Mouse (Mus musculus): ENCODE data around the gene Dctd.

The Dctd gene

DNA sequence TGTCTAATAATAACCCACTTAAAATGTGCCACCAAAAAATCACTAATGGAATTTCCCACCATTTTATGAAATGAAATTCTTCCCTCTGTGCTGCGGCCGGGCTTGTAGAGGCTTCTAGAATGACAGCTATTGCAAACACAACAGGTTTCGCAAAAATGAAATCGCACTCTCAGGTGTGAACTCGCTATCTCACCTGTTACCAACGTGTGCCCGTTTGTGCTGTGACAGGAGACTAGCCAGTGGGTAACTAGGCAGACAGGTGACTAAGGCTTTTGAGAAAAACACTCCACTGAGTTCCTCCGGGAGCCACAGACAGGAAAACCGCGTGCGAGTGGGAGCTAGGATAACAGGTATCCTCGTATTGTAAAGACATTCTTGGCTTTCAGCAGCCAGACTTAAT lies at the start of gene Dctd:
TSS of gene Dctd (plus strand) at position 301 of the 400 bp plus-strand sequence.
- DNase-seq (ENCODE audit: low spot score): no peak

- no peak for DNase-seq (ENCODE audit: low spot score)
Observed at GRCm38 (mm10) chr8:48053611-48054010, 45.3 kb upstream of the Dctd start.

GRCm38 (mm10) chr8:48063526-48064072 lies 35.3 kb upstream of the Dctd start:
- DNase-seq (ENCODE audit: low spot score): no peak

GRCm38 (mm10) chr8:48074149-48074548 lies 24.7 kb upstream of the Dctd start:
- DNase-seq (ENCODE audit: low spot score): no peak

DNA sequence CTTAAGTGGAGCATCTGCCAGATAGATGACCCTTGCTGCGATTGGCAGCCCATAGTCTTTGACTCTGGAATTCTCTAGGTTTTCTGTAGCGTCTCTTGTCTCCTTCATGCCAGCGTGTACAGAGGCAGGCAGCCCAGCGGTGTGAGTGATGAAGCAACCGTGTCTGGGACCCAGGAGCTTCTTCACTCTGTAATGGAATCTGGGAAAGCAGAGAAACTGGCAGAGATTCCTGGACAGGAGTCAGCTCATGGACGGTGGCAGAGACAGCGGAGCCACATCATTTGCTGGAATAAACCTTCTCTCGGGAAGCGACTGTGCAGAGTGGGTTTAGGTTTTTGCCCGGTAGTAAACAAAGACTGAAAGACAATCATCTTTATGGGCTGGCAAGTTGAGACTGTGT lies 16.5 kb upstream of the Dctd start:
- DNase-seq (ENCODE audit: low spot score): no peak

DNA sequence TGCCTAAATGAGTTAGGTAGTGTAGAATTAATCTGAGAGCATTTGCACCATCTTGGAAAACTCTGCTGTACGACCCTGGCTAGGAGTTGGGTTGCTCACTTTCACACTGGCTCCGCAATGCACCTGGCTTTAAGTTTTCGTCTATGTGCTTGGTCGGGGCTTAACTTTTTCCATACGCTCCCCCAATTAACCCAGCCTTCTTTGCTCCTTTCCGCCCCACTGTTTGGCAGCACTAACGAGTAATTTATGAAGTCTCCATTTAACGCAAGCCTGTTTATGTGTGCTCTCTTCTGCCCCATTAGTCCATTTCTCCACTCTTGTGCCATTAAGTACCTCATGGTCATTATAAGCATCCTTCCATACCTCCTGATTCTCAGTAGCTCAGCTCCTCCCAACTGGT lies 8.2 kb upstream of the Dctd start:
- DNase-seq (ENCODE audit: low spot score): no peak

DNA sequence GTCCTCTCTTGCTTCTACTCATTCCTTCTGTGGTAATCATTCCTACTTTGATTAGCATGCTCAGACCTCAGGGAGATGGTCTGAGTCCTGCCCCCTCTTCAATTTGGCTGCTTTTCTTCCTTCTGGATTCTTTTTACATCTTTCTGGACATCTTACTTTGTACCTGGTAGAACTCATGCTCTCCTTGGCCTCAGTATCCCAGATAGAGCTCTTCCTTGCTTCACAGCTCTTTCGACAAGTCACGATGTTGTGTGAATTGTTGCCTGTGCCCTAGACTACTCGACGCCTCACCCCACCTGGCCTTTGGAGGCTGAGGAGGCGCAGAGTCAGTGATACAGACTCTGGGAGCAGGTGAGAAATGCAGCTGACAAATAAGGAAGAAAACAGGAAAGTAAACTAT lies 3.5 kb upstream of the Dctd start:
- DNase-seq (ENCODE audit: low spot score): no peak

DNA sequence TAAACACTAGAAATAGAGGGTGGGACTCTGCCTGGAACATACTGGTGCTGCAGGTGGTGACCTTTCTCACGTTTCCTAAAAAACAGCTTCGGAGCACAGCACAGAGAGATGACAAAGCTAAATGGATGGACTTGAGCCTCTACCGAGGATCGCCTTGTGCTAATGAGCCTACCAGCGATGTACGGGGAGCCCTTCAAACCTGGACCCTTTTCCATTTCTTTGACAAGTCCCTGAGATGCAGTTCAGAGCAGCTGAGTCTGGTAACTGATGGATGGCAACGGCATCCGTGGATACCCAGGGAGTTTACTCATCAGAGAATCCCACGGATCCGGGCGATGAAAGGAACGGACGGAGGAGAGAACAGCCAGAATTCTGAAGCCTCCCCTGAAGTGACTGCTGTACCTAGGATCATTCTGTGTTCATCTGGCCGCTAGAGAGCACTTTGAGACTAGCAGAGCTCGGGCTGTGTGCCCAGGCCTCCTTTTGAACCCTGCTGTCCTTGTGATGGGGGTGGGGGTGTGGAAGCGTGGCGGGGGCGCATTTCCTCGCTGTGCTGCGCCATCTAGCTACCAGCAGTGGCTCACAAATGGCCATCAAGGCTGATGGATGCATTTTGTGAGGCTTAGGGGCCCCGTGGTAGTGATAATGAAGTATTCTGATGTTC lies 1.6 kb upstream of the Dctd start:
- DNase-seq (ENCODE audit: low spot score): no peak

DNA sequence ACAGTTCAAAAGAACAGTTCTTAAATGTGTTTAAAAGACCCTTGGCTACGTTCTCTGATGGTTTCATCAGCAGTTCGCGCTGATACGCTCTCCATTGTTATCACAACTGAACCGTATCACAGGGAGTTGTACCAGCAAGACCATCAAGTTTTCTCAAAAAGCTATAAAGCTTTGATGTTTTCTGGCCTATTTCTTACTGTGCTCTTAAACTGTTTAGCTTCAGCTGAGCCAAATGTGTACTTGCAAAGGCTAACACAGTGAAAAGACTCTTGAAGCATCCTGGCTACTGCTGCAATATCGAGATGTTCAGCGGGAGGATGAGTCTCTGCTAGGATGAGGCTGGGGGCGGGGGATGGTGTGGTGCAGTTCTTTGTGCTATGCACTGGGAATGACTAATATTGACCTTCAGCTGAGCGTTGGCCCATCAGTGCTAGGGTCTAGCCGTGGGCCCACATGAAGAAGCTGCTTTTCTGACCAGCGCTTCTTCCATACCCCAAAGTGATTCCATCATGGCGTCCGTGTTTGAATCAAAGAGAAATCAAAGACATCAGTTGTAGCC lies 732 bp upstream of the Dctd start:
- DNase-seq (ENCODE audit: low spot score): no peak

- DNase-seq (ENCODE audit: low spot score): no peak
Observed at GRCm38 (mm10) chr8:48100100-48100787, 1.4 kb downstream of the Dctd start.

GRCm38 (mm10) chr8:48109373-48109855 lies 10.5 kb downstream of the Dctd start:
- DNase-seq (ENCODE audit: low spot score): no peak

GRCm38 (mm10) chr8:48109856-48110780 lies 11.2 kb downstream of the Dctd start:
- no peak for DNase-seq (ENCODE audit: low spot score)

DNA sequence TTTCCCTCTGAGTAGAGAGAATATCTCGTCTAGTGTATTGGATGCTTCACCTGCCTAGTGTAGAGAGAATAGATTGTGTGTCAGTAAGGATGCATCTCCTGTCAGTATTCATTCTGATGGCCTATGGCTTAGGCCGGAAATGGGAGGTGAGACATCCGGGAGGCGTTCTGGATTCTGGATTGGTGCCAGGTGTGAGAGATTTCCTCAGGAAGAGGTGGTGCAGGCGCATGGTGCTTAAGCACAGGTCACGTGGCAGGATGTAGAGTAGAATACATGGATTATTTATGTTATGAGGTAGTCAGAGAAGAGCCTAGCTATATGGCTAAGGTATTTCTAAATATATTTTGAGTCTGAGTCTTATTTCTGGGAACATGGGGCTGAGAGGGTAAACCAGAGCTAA lies 15.7 kb downstream of the Dctd start:
- DNase-seq (ENCODE audit: low spot score): no peak

DNA sequence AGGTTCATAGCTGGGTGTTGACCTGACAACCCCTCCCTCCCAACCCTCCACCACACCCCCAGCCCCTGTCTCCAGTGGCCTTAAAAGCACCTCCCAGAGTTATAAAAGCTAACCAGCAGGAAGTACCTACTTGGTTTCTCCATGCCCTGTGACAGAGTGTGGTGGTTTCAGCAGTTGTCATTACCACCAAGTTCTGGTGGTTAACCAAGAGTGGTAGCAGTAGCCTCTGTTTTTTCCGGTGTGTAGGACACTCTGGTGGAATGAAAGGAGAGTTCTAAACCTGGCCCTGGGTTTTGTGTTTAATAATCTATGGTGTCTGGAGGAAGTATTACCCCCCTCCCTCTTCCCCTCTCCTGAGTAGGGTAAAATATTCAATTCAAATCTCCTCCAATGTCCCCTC lies 24.1 kb downstream of the Dctd start:
- DNase-seq (ENCODE audit: low spot score): no peak

GRCm38 (mm10) chr8:48124857-48125256 lies 26.0 kb downstream of the Dctd start:
- DNase-seq (ENCODE audit: low spot score): no peak

DNA sequence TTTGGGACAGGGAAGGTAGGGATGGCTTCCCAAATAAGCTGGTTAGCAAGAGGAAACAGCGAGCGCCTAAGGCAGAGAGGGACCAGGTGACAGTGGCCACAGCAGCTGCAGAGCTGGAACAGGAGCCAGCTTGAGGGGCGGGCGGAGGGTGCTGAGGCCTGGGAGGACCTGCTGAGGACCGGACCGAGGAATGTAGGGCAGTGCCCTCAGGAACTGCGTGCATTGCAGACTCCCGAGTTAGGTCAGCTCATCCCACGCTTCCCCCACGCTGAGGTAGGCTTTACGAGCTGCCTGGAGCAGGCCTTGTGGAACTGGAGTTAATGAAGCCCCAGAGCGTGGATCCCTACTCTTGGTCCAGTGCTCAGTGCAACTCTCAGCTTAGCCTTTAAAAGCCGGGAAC lies 28.1 kb downstream of the Dctd start:
- no peak for DNase-seq (ENCODE audit: low spot score)

DNA sequence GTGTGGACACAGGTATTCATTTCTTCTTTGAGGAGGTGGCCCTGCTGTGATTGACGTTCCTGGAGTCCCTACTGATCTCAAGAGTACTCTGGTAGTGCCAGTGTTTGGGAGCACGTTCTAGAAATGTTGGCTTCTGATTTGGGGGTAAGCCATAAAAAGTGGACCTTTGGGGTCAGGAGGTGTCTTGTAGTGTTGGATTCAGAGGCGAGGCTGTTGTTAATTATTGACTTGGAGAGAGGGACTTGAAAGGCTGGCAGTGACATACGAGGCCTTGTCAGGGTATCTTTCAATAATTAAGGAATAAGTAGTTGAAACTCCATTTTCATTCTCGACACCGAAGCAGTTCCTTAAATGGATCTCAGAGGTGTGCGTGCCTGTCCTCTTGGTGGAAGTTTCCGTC lies 31.4 kb downstream of the Dctd start:
- DNase-seq (ENCODE audit: low spot score): no peak

DNA sequence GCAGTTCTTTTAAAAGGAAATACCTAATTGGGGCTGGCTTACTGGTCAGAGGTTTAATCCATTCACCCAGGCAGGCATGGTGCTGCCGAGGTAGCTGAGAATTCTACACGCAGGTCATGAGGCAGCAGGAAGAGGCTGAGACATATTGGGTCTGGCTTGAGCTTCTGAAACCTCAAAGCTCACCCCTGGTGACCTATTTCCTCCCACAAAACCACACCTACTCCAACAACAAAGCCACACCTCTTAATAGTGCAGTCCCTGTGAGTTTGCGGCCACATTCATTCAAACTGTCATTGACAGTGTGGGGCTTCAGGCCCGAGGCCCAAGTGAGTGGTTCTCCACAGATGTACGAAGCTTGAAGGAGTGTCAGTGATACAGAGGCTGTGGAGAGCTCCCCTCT lies 34.4 kb downstream of the Dctd start:
- DNase-seq (ENCODE audit: low spot score): no peak

DNA sequence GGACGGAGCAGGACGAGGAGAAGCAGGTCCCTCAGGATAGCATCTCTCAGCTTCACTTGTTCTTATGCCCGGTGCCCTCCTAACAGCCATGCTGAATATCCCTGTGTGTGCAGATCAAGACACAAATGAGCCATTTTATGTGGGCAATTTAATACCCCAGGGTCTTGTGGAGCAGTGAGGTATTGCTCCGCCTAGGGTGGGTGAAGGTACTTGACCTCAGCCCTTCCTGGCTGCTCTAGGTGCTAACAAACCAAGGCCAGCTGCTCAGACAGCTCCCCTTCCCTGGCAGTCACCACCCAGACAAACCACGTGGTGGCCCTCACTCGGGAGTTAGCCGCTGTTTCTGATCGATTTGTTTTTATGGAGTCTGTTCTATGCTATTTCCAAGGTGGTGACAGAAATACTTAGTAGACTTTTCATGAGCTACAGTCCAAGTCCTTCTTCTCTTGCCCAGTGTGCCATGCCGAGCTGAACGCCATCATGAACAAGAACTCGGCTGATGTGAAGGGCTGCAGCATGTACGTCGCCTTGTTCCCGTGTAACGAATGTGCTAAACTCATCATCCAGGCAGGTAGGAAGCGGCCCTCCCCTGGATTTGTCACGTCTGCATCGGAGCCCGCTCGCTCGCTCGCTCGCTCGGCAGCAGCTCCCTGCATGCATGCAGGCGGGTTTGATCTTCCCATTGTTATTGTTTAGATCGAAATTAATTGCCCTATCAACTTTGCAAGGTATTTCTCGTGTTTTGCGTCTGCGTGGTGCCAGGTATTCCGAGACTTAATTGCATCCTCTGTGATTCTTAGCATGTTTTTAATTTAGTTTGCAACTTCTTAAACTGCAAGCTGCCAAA lies 38.1 kb downstream of the Dctd start:
- DNase-seq (ENCODE audit: low spot score): no peak

DNA sequence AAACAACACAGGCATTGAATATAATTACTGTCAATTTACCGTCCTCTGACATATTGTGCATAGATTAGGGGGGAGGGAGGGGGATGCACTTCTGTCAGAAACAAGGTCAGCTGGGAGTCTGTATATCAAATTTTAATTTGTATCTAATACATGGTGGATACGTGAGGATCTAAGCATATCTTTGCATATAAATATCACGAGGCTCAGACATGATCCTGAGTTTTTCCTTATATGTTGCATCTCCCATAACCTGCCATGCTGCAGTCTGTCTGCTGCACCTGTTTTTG lies 38.7 kb downstream of the Dctd start:
- DNase-seq (ENCODE audit: low spot score): no peak

DNA sequence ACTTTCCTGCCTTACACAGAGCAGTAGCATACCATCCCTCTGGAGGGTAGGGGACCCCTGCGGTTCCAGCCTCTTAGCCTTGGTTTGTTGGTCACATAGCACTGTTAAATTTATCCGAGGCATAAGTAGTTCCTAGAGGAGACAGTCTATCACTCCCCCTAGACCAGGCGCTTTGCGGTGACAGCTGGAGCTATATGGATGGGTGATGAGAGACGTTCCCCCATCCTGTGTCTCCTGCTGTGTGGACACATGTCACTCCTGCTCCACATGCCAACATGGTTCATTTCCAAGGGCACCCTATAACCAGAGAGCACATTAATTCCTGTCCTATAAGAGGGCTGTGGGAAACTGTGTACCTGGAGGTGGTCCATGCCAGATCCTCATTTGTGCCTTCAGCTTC lies 42.1 kb downstream of the Dctd start:
- no peak for DNase-seq (ENCODE audit: low spot score)

Measured in urinary bladder, postnatal 10 days (tissue).